Mouse (Mus musculus) adrenal gland, postnatal 10 days (tissue): ENCODE measurements around the gene Arl5a. TPM values are rescaled to one million over a fixed set of nuclear protein-coding genes. Genes with fewer than 3 reads are reported as not detected.

Experiments
- DNase-seq: peaks from one replicate; pipeline ENCODE4 v3.0.0; 2021; ENCODE audit warnings: mixed read lengths
- total RNA-seq, 2 experiments: library from RNA; stranded (reverse); gene quantifications; 2 replicates each; pipeline ENCODE4 v1.2.3; 2021

Arl5a gene
- total RNA-seq, 2 experiments from 2014 or later, result 44.6 to 46.8 TPM

GRCm38 (mm10) chr2:52359722-52360121 lies 65.0 kb downstream of the Arl5a start:
- no peak for DNase-seq

- no peak for DNase-seq
Measured at GRCm38 (mm10) chr2:52358156-52358555, 66.5 kb downstream of the Arl5a start.

GRCm38 (mm10) chr2:52351029-52351428 lies 73.7 kb downstream of the Arl5a start:
- DNase-seq, result no peak

Other genes with a start within 250 kb of the Arl5a start
- 100 to 1,000 TPM in 1 of 2 experiments, 10 to 100 TPM in 1; 56.2 to 237 TPM for gene Neb, start 46.4 kb downstream of the Arl5a start, total RNA-seq